Mouse (Mus musculus) midbrain, embryonic 15.5 days (tissue): ENCODE results near the gene Fam184b. TPM values are rescaled to one million over a fixed set of nuclear protein-coding genes. Genes with fewer than 3 reads are reported as not detected.

Experiments used
- ATAC-seq: fragments of 200-750 bp; cut with Nextera tagmentation; replicated peaks from 2 replicates; pipeline ENCODE4 v1.8.0; 2017; ENCODE audit warnings: moderate TSS enrichment
- H3K27ac ChIP-seq: fragments of 300-500 bp; sonication (generic); 2 replicates; pipeline ENCODE4 v1.5.1; 2015; ENCODE audit warnings: mild to moderate bottlenecking, inconsistent platforms
- H3K27me3 ChIP-seq: fragments of 300-500 bp; sonication (generic); replicated peaks from 2 replicates; pipeline ENCODE4 v1.6.1; 2015; ENCODE audit warnings: inconsistent platforms
- H3K36me3 ChIP-seq: fragments of 300-500 bp; sonication (generic); replicated peaks from 2 replicates; pipeline ENCODE4 v1.6.1; 2015; ENCODE audit warnings: inconsistent platforms
- H3K4me1 ChIP-seq: fragments of 300-500 bp; sonication (generic); 2 replicates; pipeline ENCODE4 v1.6.1; 2015; ENCODE audit warnings: inconsistent platforms
- H3K4me2 ChIP-seq: fragments of 300-500 bp; sonication (generic); 2 replicates; pipeline ENCODE4 v1.6.1; 2015; ENCODE audit warnings: inconsistent platforms, mild to moderate bottlenecking, moderate library complexity
- H3K4me3 ChIP-seq: fragments of 300-500 bp; sonication (generic); 2 replicates; pipeline ENCODE4 v1.5.1; 2015; ENCODE audit warnings: mild to moderate bottlenecking, inconsistent platforms
- H3K9ac ChIP-seq: fragments of 300-500 bp; sonication (generic); 2 replicates; pipeline ENCODE4 v1.6.1; 2015; ENCODE audit warnings: mild to moderate bottlenecking, inconsistent platforms
- H3K9me3 ChIP-seq: fragments of 300-500 bp; sonication (generic); 2 replicates; pipeline ENCODE4 v1.6.1; 2016; ENCODE audit warnings: inconsistent platforms
- WGBS: fragments of 180-500 bp; shearing (Covaris S2); methylation state at CpG from one replicate; pipeline ENCODE4 v1.1.7; 2015; ENCODE audit warnings: mixed read lengths; 5-methylcytosine and 5-hydroxymethylcytosine counted together
- polyA plus RNA-seq: library from polyadenylated mRNA; unstranded; fragments of >200 nt; fragmentation: Nextera tagmentation; extraction: Ambion mirVana; gene quantifications from 2 replicates; pipeline ENCODE4 v1.2.1, GENCODE M21; 2015

Gene Fam184b
- polyA plus RNA-seq, 1 experiment from 2014 or later: 6.1 TPM

GRCm38 (mm10) chr5:45584601-45585000, 54.8 kb downstream of the Fam184b start:
- no peak overlapping the region for H3K27ac ChIP-seq
- no peak overlapping the region for H3K4me3 ChIP-seq
- no peak overlapping the region for H3K4me2 ChIP-seq
- H3K27me3 ChIP-seq: no peaks in the 10 kb centered on the region
- H3K9ac ChIP-seq: no peak overlapping the region
- no peak for ATAC-seq
- WGBS: 93% methylated on average over 8 of the region's 8 CpGs
- no peaks in the 10 kb centered on the region for H3K4me1 ChIP-seq
- H3K9me3 ChIP-seq: no peaks in the 10 kb centered on the region
- no peaks in the 10 kb centered on the region for H3K36me3 ChIP-seq

DNA sequence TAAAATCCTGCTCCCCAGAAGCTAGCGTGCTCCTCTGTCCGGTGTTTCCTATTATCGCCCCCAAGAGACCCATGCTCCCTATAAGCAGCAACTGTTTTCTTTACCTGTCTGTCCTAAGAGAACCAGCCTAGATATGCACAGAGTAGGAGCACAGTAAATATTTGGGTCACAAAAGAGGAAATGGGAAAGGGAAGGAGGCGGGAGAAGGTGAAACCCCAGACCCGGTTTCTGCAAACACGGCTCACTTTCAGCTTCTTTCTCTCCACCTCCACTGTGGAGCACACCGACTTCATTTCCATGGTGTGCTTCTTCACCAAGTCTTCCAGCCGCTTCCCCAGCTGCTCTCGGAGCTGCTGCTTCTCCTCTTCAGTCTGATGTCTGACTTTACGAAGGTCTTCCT, 59.1 kb downstream of the Fam184b start:
- 83% methylated on average over 10 of the region's 10 CpGs for WGBS
- no peaks in the 10 kb centered on the region for H3K36me3 ChIP-seq
- H3K4me3 ChIP-seq: no peak overlapping the region
- no peaks in the 10 kb centered on the region for H3K9me3 ChIP-seq
- H3K27me3 ChIP-seq: no peaks in the 10 kb centered on the region
- H3K27ac ChIP-seq: no peak overlapping the region
- no peaks in the 10 kb centered on the region for H3K4me1 ChIP-seq
- H3K9ac ChIP-seq: no peak overlapping the region
- no peak for ATAC-seq
- no peak overlapping the region for H3K4me2 ChIP-seq

DNA sequence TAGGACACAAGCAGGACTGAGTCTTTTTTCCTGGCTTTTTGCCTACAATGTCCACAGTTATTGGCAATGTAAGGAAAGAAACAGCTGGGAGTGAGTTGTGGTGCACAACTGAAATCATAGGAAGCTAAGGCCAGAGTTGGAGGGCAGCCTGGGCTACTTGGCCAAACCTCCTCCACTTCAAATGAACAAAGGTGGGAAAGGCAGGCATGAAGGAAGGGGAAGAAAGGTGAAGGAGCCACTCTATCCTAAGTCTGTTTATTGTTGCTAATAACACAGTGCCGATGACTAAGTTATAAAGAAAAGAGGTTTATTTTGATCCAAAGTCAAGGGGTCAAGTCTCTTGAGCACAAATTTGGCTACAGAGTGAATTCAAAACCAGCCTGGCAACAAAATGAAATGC, 62.0 kb downstream of the Fam184b start:
- Histone ChIP-seq H3K36me3 (no peaks in the 10 kb centered on the region), H3K27me3 (no peaks in the 10 kb centered on the region), H3K27ac (no peak overlapping the region), H3K9me3 (no peaks in the 10 kb centered on the region), H3K4me3 (no peak overlapping the region), H3K4me1 (no peaks in the 10 kb centered on the region), H3K9ac (no peak overlapping the region), H3K4me2 (no peak overlapping the region)
- WGBS: 89% methylated on average over 1 of the region's 1 CpGs
- ATAC-seq: no peak

GRCm38 (mm10) chr5:45576716-45577115, 62.7 kb downstream of the Fam184b start:
- Histone ChIP-seq H3K9ac (no peak overlapping the region), H3K27me3 (no peaks in the 10 kb centered on the region), H3K36me3 (no peaks in the 10 kb centered on the region), H3K4me2 (no peak overlapping the region), H3K27ac (no peak overlapping the region), H3K4me1 (no peaks in the 10 kb centered on the region), H3K9me3 (no peaks in the 10 kb centered on the region), H3K4me3 (no peak overlapping the region)
- 85% methylated on average over 3 of the region's 3 CpGs for WGBS
- no peak for ATAC-seq

DNA sequence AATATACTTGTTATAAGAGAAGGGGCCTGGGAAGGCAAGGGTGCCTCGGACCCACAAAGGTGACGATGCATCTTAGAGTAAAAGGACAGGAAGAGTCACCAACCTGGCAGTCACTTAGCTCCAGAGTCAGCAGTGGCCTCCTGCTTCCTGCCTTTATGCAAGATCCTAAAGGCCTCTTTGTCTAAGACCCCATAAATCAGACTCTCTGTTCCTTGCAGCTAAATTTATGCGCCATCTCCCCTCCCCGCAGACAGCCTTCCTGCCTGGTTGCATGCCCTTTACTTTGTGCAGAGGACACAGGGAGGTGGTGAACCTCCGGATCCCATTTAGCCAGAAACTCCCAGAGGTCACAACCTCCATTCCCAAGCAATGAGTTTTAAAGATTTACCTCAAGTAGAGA, 66.6 kb downstream of the Fam184b start:
- ATAC-seq: no peak
- Histone ChIP-seq H3K27me3 (no peaks in the 10 kb centered on the region), H3K36me3 (no peaks in the 10 kb centered on the region), H3K4me1 (no peaks in the 10 kb centered on the region), H3K9me3 (no peaks in the 10 kb centered on the region), H3K9ac (no peak overlapping the region), H3K4me2 (no peak overlapping the region), H3K4me3 (no peak overlapping the region), H3K27ac (no peak overlapping the region)
- WGBS: 55% methylated on average over 5 of the region's 5 CpGs

GRCm38 (mm10) chr5:45565829-45566228, 73.6 kb downstream of the Fam184b start:
- WGBS: 95% methylated on average over 1 of the region's 1 CpGs
- Histone ChIP-seq H3K27me3 (no peaks in the 10 kb centered on the region), H3K27ac (no peak overlapping the region), H3K4me1 (no peaks in the 10 kb centered on the region), H3K4me3 (no peak overlapping the region), H3K9me3 (no peaks in the 10 kb centered on the region), H3K36me3 (no peaks in the 10 kb centered on the region), H3K4me2 (no peak overlapping the region), H3K9ac (no peak overlapping the region)
- ATAC-seq: no peak

DNA sequence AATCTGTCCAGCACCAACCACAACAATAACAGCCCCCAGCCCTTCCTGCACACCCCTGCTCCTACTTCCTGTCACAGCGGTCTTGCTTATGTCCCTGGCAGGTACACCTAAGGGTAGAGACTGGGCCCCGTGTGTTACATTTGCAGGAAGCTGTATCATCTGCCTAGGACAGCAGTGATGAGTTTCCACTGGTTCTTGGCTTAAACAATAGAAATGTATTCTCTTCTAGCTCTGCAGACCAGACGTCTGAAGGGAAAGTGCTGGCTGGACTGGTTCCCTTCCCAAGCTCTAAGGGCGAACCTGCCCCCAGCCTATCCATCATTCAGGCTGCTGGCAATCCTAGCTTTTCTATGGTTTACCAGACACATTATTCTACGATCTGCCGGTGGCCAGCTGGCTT, 75.4 kb downstream of the Fam184b start:
- WGBS: 65% methylated on average over 6 of the region's 6 CpGs
- Histone ChIP-seq H3K4me3 (no peak overlapping the region), H3K9me3 (no peaks in the 10 kb centered on the region)

GRCm38 (mm10) chr5:45549586-45549985, 89.8 kb downstream of the Fam184b start:
- Histone ChIP-seq H3K9me3 (no peaks in the 10 kb centered on the region), H3K4me1 (no peaks in the 10 kb centered on the region), H3K9ac (no peak overlapping the region), H3K4me2 (no peak overlapping the region), H3K36me3 (no peaks in the 10 kb centered on the region), H3K27me3 (no peaks in the 10 kb centered on the region), H3K27ac (no peak overlapping the region), H3K4me3 (no peak overlapping the region)
- no peak for ATAC-seq
- WGBS: 92% methylated on average over 1 of the region's 1 CpGs

More for the DNA sequence above, 75.4 kb downstream of the Fam184b start:
- ATAC-seq: no peak
- no peaks in the 10 kb centered on the region for H3K4me1 ChIP-seq
- no peak overlapping the region for H3K27ac ChIP-seq
- no peak overlapping the region for H3K9ac ChIP-seq
- H3K27me3 ChIP-seq: no peaks in the 10 kb centered on the region
- no peak overlapping the region for H3K4me2 ChIP-seq
- no peaks in the 10 kb centered on the region for H3K36me3 ChIP-seq

DNA sequence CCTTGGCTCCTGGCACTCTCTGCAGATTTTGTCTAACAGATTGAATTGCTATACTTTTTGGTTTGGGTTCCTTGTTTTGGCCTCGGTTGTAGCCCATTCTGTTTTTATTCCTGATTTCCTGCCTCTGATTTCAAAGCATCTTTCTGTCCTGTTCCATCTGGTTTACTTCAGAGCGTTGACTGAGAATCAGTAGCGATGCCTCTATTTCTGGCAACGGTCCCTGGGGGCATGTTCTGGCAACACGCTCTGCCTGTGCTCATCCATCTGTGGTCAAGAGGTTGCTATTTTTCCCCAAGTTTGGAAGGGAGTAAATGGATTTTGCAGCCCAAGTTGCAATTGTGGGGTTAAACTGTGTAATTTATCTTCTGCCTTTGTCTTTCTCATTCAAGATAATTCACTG, 96.0 kb downstream of the Fam184b start:
- 76% methylated on average over 5 of the region's 5 CpGs for WGBS
- ATAC-seq: no peak
- Histone ChIP-seq H3K4me3 (no peak overlapping the region), H3K27ac (no peak overlapping the region), H3K36me3 (no peaks in the 10 kb centered on the region), H3K9ac (no peak overlapping the region), H3K4me1 (no peaks in the 10 kb centered on the region), H3K9me3 (no peaks in the 10 kb centered on the region), H3K27me3 (no peaks in the 10 kb centered on the region), H3K4me2 (no peak overlapping the region)

DNA sequence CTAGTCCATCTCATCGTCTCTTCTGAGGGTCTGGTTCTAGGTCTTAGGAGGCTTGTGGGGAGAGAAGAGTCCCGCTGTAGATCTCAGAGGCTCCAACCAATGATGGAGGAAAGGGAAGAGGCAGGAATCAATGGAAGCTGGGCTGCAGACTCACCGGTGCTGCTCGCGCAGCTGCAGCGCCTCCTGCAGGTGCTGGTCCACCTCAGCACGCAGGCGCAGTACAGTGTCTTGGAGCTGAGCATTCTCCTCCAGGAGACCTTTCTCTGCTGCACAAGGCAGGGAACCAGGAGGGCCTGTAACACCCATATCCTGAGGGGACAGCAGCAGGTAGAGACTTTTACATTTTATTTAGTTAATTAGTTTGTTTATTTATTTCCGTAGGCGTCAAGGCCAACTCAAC, 99.9 kb downstream of the Fam184b start:
- 59% methylated on average over 10 of the region's 10 CpGs for WGBS
- ATAC-seq: no peak

DNA sequence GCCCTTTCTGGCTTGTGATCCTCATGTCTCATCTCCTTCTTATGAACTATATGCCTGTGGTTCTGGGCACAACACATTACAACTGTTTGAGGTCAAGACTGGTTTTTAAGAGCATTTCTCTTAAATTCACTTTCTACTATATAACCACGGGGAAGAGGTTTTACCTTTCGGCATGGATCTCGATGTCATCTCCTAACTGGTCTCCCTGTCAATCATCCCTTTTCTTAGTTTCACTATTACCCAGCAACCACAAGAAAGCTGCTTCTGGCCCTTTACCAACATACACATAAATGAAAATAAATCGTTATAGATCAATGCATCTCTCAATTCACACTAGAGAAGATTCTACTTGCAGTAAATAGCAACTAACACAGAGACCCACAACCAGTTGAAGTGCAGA, 104.2 kb downstream of the Fam184b start:
- H3K36me3 ChIP-seq: peaks cover 10% of the 10 kb centered on the region; the same call in 1 of the 2 replicates
- no peak overlapping the region for H3K4me3 ChIP-seq
- H3K9ac ChIP-seq: no peak overlapping the region
- ATAC-seq: no peak
- H3K4me2 ChIP-seq: no peak overlapping the region
- H3K9me3 ChIP-seq: no peaks in the 10 kb centered on the region
- 80% methylated on average over 4 of the region's 4 CpGs for WGBS
- no peaks in the 10 kb centered on the region for H3K27me3 ChIP-seq
- no peaks in the 10 kb centered on the region for H3K4me1 ChIP-seq
- H3K27ac ChIP-seq: no peak overlapping the region

More for the DNA sequence above, 99.9 kb downstream of the Fam184b start:
- Histone ChIP-seq H3K4me1 (no peaks in the 10 kb centered on the region), H3K27ac (no peak overlapping the region), H3K9ac (no peak overlapping the region), H3K36me3 (no peaks in the 10 kb centered on the region), H3K4me3 (no peak overlapping the region), H3K27me3 (no peaks in the 10 kb centered on the region), H3K9me3 (no peaks in the 10 kb centered on the region), H3K4me2 (no peak overlapping the region)

DNA sequence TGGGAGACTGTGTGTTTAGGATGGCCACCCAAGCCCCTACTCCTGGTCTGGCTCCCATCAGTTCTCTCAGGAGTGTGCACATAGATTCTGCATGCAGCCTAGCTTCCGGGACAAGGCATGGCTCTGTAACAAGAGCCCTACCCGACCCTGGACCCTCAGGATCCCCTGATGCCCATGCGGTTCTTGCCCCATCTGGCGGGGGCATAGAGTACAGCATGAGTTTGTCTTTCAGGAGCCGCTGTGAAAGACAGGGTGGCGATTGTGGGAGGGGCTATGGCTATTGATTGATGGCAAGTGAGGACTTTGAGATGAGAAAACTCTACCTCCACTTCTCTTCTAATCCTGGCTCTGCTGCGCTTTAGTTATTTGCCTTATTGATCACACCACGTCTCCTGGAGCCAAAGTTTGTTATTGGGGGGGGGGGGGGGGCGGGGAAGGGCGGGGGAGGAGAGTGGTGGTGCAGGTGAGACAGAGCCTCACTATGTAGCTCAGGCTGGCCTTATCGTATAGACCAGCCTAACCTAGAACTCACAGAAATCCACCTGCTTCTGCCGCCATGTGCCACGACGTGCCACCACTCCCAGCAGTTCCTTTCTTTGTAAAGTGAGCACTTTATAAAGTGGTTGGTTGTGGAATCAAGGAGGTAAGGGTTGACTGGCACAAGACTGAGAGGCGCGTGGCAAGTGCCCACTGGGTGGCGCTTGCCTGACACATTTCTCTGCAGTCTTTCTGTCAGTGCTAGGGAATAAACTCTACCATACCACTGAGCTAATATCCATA, 104.9 kb downstream of the Fam184b start:
- Histone ChIP-seq H3K9ac (no peak overlapping the region), H3K4me2 (peak overlapping the region; percentile 14; the same call in 1 of the 2 replicates), H3K4me3 (no peak overlapping the region), H3K27me3 (no peaks in the 10 kb centered on the region), H3K9me3 (no peaks in the 10 kb centered on the region), H3K36me3 (peaks cover 15% of the 10 kb centered on the region), H3K27ac (no peak overlapping the region), H3K4me1 (no peaks in the 10 kb centered on the region)
- 7% methylated on average over 17 of the region's 17 CpGs for WGBS
- ATAC-seq: peak; percentile 80

DNA sequence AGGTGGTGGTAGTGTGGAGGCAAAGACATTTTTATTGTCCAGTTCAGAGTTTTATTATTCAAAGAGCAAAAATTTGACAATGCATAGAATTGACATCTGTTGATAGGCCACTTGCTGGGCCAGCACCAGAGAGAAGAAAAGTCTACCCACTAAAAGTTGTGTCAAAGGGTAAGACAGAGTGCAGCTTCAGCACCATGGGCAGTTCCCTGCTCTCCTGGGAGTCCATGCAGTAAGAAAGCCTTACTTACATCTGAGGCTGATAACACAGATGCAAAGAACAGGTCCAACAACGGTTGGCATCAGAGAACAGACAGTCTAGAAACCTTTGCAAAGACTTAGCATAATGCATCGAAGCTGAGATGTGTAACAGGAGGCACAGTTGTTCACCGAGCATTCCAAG, 109.7 kb downstream of the Fam184b start:
- ATAC-seq: no peak
- Histone ChIP-seq H3K9ac (no peak overlapping the region), H3K4me1 (no peaks in the 10 kb centered on the region), H3K27ac (no peak overlapping the region), H3K4me3 (no peak overlapping the region), H3K27me3 (no peaks in the 10 kb centered on the region), H3K4me2 (no peak overlapping the region), H3K9me3 (no peaks in the 10 kb centered on the region), H3K36me3 (peaks cover 46% of the 10 kb centered on the region)
- WGBS: 84% methylated on average over 3 of the region's 3 CpGs
